Mouse (Mus musculus): ENCODE results near the gene Fkbpl. TPM values are rescaled to one million over a fixed set of nuclear protein-coding genes. Genes with fewer than 3 reads are reported as not detected.
A peak's percentile ranks its signal among the peaks of the same experiment; 100 is the strongest.

The Fkbpl gene
- total and polyA plus RNA-seq, 3 experiments = 5.5 to 8.2 (median 6.2) TPM

GRCm38 (mm10) chr17:34641945-34642344 is 2.6 kb upstream of the Fkbpl start:
- H3K79me2 ChIP-seq (replicated peaks; ENCODE audit: control insufficient read depth, extremely low read depth, insufficient read depth, poor library complexity, severe bottlenecking) = no peaks in the 10 kb centered on the region; the same call in 1 of the 2 replicates
- H3K9me3 ChIP-seq (replicated peaks; ENCODE audit: low read length) = peaks cover 9% of the 10 kb centered on the region
- H3K4me1 ChIP-seq (ENCODE audit: control insufficient read depth in 1 of 2, insufficient read depth in 2 of 2) = peaks cover 0 to 29% of the 10 kb centered on the region in 2 experiments; a peak in 3 of 4 replicates
- TF ChIP-seq MAX (IDR thresholded peaks at IDR 0.05; ENCODE audit: low read length) (no peak), CTCF (conservative IDR thresholded peaks at IDR 0.05 in 1 of 2, IDR thresholded peaks at IDR 0.05 in 1 of 2; ENCODE audit: low read depth in 2 of 2, low read length in 2 of 2) (no peak), MAFK (IDR thresholded peaks at IDR 0.05; ENCODE audit: insufficient replicate concordance, low read length) (no peak), RAD21 (IDR thresholded peaks at IDR 0.05; ENCODE audit: low read depth, low read length) (no peak), EP300 (IDR thresholded peaks at IDR 0.05; ENCODE audit: low read length) (no peak), MXI1 (IDR thresholded peaks at IDR 0.05; ENCODE audit: low read depth, low read length) (no peak), USF1 (IDR thresholded peaks at IDR 0.05; ENCODE audit: low read depth, low read length) (no peak)
- DNase-seq (ENCODE audit: extremely low read depth) = no peak
- dilution Hi-C loops (cut with MboI; ENCODE audit: extremely low pct_ligation_motif_present, extremely low pct_unique_long_range_greater_than_20kb, low sequenced_read_pairs) = no loop called here
- H3K27ac ChIP-seq (ENCODE audit: insufficient read depth, low read depth) = no peak overlapping the region
- H3K9ac ChIP-seq (ENCODE audit: insufficient read depth, low read depth) = no peak overlapping the region
- peaks cover 66% of the 10 kb centered on the region for H3K27me3 ChIP-seq (replicated peaks)
- no peak overlapping the region for H3K4me2 ChIP-seq (ENCODE audit: insufficient read depth, low read depth, poor library complexity, severe bottlenecking)
- no peak overlapping the region for H3K4me3 ChIP-seq (replicated peaks in 1 of 3; ENCODE audit: low read depth in 2 of 3, low read length in 2 of 3, poor library complexity in 1 of 3)
- in situ Hi-C loops (cut with MboI; ENCODE audit: low pct_ligation_motif_present, low pct_unique_long_range_greater_than_20kb, low sequenced_read_pairs) = no loop called here
- H3K36me3 ChIP-seq (replicated peaks in 1 of 2; ENCODE audit: control insufficient read depth in 1 of 2, insufficient read depth in 1 of 2, low read length in 1 of 2) = peaks cover 0 to 9% of the 10 kb centered on the region in 2 experiments

- peaks cover 4 to 38% of the 10 kb centered on the region in 2 experiments for H3K4me1 ChIP-seq (ENCODE audit: control insufficient read depth in 1 of 2, insufficient read depth in 2 of 2)
Observed at GRCm38 (mm10) chr17:34643379-34643778, 1.2 kb upstream of the Fkbpl start.

GRCm38 (mm10) chr17:34643944-34644343 is 620 bp upstream of the Fkbpl start:
- dilution Hi-C loops (cut with MboI; ENCODE audit: extremely low pct_ligation_motif_present, extremely low pct_unique_long_range_greater_than_20kb, low sequenced_read_pairs) (no loop called here), in situ Hi-C loops (cut with MboI; ENCODE audit: low pct_ligation_motif_present, low pct_unique_long_range_greater_than_20kb, low sequenced_read_pairs) (no loop called here)
- no peak overlapping the region for H3K9ac ChIP-seq (ENCODE audit: insufficient read depth, low read depth)
- peaks cover 46% of the 10 kb centered on the region for H3K27me3 ChIP-seq (replicated peaks)
- H3K79me2 ChIP-seq (replicated peaks; ENCODE audit: control insufficient read depth, extremely low read depth, insufficient read depth, poor library complexity, severe bottlenecking) = no peaks in the 10 kb centered on the region; the same call in 1 of the 2 replicates
- no peak for DNase-seq (ENCODE audit: extremely low read depth)
- H3K36me3 ChIP-seq (replicated peaks in 1 of 2; ENCODE audit: control insufficient read depth in 1 of 2, insufficient read depth in 1 of 2, low read length in 1 of 2) = peaks cover 0 to 16% of the 10 kb centered on the region in 2 experiments
- no peak overlapping the region for H3K4me3 ChIP-seq (replicated peaks in 1 of 3; ENCODE audit: low read depth in 2 of 3, low read length in 2 of 3, poor library complexity in 1 of 3)
- no peak for TF ChIP-seq ELF1 (IDR thresholded peaks at IDR 0.05; ENCODE audit: low read depth, low read length)
- no peak for TF ChIP-seq NRF1 (IDR thresholded peaks at IDR 0.05; ENCODE audit: low read depth, low read length)
- no peak for TF ChIP-seq MAZ (IDR thresholded peaks at IDR 0.05; ENCODE audit: low read depth, low read length)
- 0 out of 2 replicates have a peak, but pooled peaks have one; percentile 6 for TF ChIP-seq MEF2A (IDR thresholded peaks at IDR 0.05; ENCODE audit: borderline replicate concordance, low read depth, low read length)
- TF ChIP-seq IRF4 (IDR thresholded peaks at IDR 0.05; ENCODE audit: low read depth, low read length) = no peak
- no peak overlapping the region for H3K4me2 ChIP-seq (ENCODE audit: insufficient read depth, low read depth, poor library complexity, severe bottlenecking)
- peaks cover 10 to 43% of the 10 kb centered on the region in 2 experiments for H3K4me1 ChIP-seq (ENCODE audit: control insufficient read depth in 1 of 2, insufficient read depth in 2 of 2)
- peaks cover 9% of the 10 kb centered on the region for H3K9me3 ChIP-seq (replicated peaks; ENCODE audit: low read length)
- no peak overlapping the region for H3K27ac ChIP-seq (ENCODE audit: insufficient read depth, low read depth)

More at GRCm38 (mm10) chr17:34643379-34643778, 1.2 kb upstream of the Fkbpl start:
- Histone ChIP-seq H3K27ac (ENCODE audit: insufficient read depth, low read depth) (no peak overlapping the region), H3K79me2 (replicated peaks; ENCODE audit: control insufficient read depth, extremely low read depth, insufficient read depth, poor library complexity, severe bottlenecking) (no peaks in the 10 kb centered on the region; the same call in 1 of the 2 replicates), H3K4me2 (ENCODE audit: insufficient read depth, low read depth, poor library complexity, severe bottlenecking) (no peak overlapping the region), H3K9me3 (replicated peaks; ENCODE audit: low read length) (peaks cover 9% of the 10 kb centered on the region), H3K9ac (ENCODE audit: insufficient read depth, low read depth) (no peak overlapping the region), H3K36me3 (replicated peaks in 1 of 2; ENCODE audit: control insufficient read depth in 1 of 2, insufficient read depth in 1 of 2, low read length in 1 of 2) (peaks cover 0 to 11% of the 10 kb centered on the region in 2 experiments), H3K27me3 (replicated peaks) (peaks cover 51% of the 10 kb centered on the region), H3K4me3 (replicated peaks in 1 of 3; ENCODE audit: low read depth in 2 of 3, low read length in 2 of 3, poor library complexity in 1 of 3) (no peak overlapping the region)
- no peak for TF ChIP-seq EP300 (IDR thresholded peaks at IDR 0.05; ENCODE audit: low read length)
- TF ChIP-seq TCF12 (IDR thresholded peaks at IDR 0.05; ENCODE audit: low read depth, low read length) = no peak
- TF ChIP-seq TBP (conservative IDR thresholded peaks at IDR 0.05; ENCODE audit: low read depth, low read length) = no peak
- no peak for TF ChIP-seq USF1 (IDR thresholded peaks at IDR 0.05; ENCODE audit: low read depth, low read length)
- TF ChIP-seq IRF4 (IDR thresholded peaks at IDR 0.05; ENCODE audit: low read depth, low read length) = no peak
- no peak for TF ChIP-seq NRF1 (IDR thresholded peaks at IDR 0.05; ENCODE audit: low read depth, low read length)
- TF ChIP-seq RAD21 (IDR thresholded peaks at IDR 0.05; ENCODE audit: low read depth, low read length) = no peak
- no peak for TF ChIP-seq POLR2AphosphoS2 (IDR thresholded peaks at IDR 0.05; ENCODE audit: low read depth, low read length)
- no peak for TF ChIP-seq MAX (IDR thresholded peaks at IDR 0.05; ENCODE audit: low read length)
- no peak for TF ChIP-seq E2F4 (IDR thresholded peaks at IDR 0.05; ENCODE audit: insufficient replicate concordance, low read depth, low read length)
- no peak for TF ChIP-seq MXI1 (IDR thresholded peaks at IDR 0.05; ENCODE audit: low read depth, low read length)
- no peak for TF ChIP-seq HCFC1 (IDR thresholded peaks at IDR 0.05; ENCODE audit: low read depth, low read length)
- TF ChIP-seq POLR2A (IDR thresholded peaks at IDR 0.05; ENCODE audit: low read depth, low read length) = no peak
- TF ChIP-seq MAFK (IDR thresholded peaks at IDR 0.05; ENCODE audit: insufficient replicate concordance, low read length) = no peak
- TF ChIP-seq CHD1 (IDR thresholded peaks at IDR 0.05; ENCODE audit: low read depth, low read length) = no peak
- no peak for TF ChIP-seq MAZ (IDR thresholded peaks at IDR 0.05; ENCODE audit: low read depth, low read length)
- TF ChIP-seq SMC3 (IDR thresholded peaks at IDR 0.05; ENCODE audit: low read depth, low read length) = no peak
- no peak for TF ChIP-seq CTCF (conservative IDR thresholded peaks at IDR 0.05 in 1 of 2, IDR thresholded peaks at IDR 0.05 in 1 of 2; ENCODE audit: low read depth in 2 of 2, low read length in 2 of 2)
- no peak for TF ChIP-seq RCOR1 (conservative IDR thresholded peaks at IDR 0.05; ENCODE audit: low read depth, low read length)
- in situ Hi-C loops (cut with MboI; ENCODE audit: low pct_ligation_motif_present, low pct_unique_long_range_greater_than_20kb, low sequenced_read_pairs) = no loop called here
- dilution Hi-C loops (cut with MboI; ENCODE audit: extremely low pct_ligation_motif_present, extremely low pct_unique_long_range_greater_than_20kb, low sequenced_read_pairs) = no loop called here
- DNase-seq (ENCODE audit: extremely low read depth) = no peak

Measured in CH12.LX (cell line).